Mouse (Mus musculus): ENCODE measurements around the gene Sowaha.

DNA sequence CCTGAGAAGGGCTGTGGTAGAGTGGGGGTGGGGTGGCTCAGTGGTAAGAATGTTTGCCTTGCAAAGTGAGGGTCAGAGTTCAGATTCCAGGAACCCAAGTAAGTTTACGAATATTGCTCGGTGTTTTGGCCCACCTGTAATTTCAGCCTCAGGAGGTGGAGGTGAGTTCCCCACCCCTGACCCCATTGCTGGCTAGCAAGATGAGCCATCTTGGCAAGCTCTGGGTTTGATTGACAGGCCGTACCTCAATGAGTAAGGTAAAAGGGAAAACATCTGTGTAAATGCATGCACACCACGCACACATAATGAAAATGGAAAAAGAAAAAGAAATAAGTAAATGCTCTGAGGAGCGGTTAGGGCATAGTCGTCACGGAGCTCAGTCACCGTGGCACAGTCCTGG lies 24.3 kb upstream of the Sowaha start:
- TF ChIP-seq POLR2A (IDR thresholded peaks at IDR 0.05; ENCODE audit: insufficient read depth, low read depth, low read length) (no peak), CTCF (IDR thresholded peaks at IDR 0.05; ENCODE audit: insufficient read depth, low read depth, low read length) (no peak)
